Mouse (Mus musculus): Measurements from ENCODE around the gene Pacsin1.

DNA sequence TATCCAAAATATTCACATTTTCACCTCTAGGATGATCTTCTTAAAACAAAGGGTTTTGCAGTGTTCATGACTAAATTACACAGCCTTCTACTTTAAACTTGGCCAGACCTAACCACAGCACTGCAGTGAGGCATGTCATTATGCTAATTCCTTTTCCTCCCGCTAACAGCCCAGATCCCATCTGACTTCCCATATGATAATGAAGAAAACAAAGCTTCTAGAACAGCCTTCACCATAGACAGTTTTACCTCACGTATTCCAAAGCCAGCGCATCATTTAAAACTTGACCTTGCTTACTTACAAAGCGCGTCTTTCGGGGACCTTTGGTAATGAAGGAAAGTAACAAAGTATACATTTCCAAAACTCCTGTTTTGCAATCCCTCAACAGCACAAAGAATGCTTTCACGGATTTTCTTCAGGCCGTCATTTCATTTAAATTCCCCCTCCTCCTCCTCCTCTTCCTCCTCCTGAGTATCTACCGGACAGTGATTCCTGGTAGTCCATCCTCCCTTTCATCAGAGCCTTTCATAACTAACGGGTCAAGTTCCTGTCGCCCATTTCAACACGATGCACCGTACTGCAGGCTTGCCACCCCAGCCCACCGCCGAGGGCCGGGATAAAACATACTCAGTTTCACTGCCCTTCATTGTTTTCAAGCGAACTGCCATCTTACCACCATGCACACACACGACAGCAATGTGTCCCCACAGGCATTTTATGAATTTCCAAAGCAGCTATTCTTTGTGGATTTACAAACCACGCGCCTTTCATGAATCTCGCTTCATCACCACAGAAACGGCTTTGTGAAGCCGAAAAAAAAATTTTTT, 33.4 kb upstream of the Pacsin1 start:
- TF ChIP-seq CTCF (IDR thresholded peaks at IDR 0.05; ENCODE audit: borderline replicate concordance, control insufficient read depth, extremely low read depth, insufficient read depth, low read length, poor library complexity): no peak
- no peak for TF ChIP-seq POLR2A (IDR thresholded peaks at IDR 0.05; ENCODE audit: control insufficient read depth, extremely low read depth, insufficient read depth, low read length, poor library complexity)

Measured in thymus, adult 2 months (tissue).